Mouse (Mus musculus) thymus, postnatal 0 days (tissue): ENCODE data around the gene Ephx1. TPM values are rescaled to one million over a fixed set of nuclear protein-coding genes. Genes with fewer than 3 reads are reported as not detected.
"Not testable (repeated sequence)": the region's sequence is repeated elsewhere in the genome, so short reads cannot be mapped to it uniquely, and the experiment has no call there.

Experiments used
- DNase-seq: peaks from one replicate; pipeline ENCODE4 v3.0.0-alpha.2; 2015; ENCODE audit warnings: low spot score
- polyA plus RNA-seq: library from polyadenylated mRNA; unstranded; fragments of >200 nt; fragmentation: Nextera tagmentation; extraction: Ambion mirVana; gene quantifications from 2 replicates; pipeline ENCODE4 v1.2.1, GENCODE M21; 2015

Ephx1 gene
- polyA plus RNA-seq: 12.7 and 15.2 TPM in 2 replicates

DNA sequence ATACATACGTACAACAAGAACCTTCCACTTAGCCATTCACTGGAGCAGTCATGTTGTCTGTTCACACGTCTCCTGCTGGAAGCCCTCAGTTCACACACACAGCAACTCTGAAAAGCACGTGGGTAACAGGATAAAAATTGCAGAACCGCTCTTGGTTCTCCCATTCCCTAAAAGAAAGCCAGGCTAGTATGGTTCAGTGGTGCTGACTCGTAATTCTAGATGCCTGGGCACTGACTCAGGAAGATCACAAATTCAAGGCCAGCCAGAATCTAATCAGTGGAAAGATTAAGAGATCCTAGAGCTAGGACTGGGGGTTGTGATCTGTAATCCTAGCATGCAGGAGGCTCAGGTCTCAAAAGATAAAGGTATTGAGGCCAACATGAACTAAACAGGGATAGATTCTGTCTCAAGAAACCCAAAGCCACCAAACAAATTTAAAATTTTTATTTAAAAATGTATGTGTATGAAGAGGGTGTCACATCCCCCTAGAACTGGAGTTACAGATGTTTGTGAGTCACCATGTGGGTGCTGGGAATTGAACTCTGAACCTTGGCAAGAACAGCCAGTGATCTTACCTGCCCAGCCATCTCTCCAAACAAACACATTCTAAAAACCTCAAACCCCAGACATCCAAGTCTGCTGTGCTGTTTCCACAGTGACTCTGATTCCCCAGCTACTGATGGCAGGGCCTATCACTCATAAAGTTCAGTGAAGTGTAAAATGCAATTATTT is at the start of gene Ephx1:
Gene Ephx1, minus strand, starts transcription at position 149 of the 732 bp plus-strand sequence.
- DNase-seq: no peak

DNA sequence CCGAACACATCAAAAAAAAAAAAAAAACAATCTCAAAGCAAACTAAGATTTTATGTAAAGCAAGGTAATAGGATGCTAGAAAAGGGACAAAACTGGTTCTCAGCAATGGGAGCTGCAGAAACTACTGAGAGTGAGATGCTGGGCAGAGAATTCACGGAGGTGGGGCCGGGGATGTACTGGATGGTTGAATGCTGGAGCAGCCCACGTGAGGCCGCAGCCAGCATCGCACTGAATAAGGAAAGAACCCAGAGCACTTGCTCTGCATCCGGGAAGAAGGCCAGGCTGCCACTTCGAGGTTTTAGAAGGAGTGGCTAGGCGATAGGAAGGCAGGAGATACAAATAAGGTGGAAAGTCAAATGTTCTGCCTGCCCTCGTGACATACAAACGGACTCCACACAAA is 49.0 kb upstream of the Ephx1 start:
- DNase-seq: no peak

DNA sequence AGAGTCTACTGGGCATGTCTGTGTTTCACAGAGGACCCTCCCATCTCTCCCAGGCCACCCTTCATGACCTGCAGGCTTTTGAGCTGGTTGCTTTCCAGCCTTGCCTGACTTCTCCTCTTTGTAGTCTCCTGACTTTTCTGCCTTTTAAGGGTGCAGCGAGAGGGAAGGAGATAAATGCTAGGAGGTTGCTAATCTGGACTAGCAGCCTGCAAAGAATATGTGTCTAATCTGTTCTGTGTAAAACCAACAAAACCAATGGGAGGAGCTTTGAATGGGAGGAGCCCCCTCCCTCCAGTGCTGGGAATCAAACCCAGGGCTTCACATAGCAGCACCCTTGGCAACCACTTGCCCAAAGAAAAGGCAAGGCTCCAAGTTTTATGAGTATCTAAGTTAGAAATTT is 47.6 kb upstream of the Ephx1 start:
- DNase-seq: no peak

DNA sequence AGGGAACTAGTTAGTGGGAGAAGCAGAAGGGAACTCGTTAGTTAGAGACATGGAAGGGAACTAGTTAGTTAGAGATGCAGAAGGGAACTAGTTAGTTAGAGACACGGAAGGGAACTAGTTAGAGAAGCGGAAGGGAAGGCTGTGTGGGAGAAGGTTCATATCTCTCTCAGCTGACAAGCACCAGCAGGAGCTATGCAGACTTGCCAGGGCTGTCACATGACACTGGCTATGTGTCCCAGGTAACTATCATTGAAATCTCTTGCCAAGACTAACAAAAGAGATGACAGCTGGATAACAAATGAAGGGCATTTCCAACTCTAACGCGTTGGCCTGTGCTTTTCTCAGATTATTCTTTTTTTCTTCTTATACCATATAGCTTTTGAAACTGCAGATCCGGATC is 43.9 kb upstream of the Ephx1 start:
- no peak for DNase-seq

DNA sequence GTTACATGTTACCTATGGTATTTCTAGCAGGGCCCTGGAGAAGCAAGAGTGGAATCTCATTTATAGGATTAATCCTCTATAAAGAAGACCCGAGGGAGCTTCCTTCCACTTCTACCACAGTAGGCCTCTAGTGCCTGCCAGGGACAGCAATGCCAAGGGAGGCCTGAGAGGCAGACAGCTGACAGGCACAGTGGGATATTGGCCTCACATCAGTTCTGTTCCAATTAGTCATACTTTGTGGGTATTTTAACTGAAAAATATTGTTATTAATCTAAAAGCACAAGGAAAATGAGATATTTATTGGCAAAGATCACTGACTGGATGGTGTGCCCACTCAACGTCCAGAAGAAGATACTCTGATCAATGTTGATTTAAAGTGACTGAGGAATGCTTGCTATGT is 43.3 kb upstream of the Ephx1 start:
- DNase-seq: no peak

DNA sequence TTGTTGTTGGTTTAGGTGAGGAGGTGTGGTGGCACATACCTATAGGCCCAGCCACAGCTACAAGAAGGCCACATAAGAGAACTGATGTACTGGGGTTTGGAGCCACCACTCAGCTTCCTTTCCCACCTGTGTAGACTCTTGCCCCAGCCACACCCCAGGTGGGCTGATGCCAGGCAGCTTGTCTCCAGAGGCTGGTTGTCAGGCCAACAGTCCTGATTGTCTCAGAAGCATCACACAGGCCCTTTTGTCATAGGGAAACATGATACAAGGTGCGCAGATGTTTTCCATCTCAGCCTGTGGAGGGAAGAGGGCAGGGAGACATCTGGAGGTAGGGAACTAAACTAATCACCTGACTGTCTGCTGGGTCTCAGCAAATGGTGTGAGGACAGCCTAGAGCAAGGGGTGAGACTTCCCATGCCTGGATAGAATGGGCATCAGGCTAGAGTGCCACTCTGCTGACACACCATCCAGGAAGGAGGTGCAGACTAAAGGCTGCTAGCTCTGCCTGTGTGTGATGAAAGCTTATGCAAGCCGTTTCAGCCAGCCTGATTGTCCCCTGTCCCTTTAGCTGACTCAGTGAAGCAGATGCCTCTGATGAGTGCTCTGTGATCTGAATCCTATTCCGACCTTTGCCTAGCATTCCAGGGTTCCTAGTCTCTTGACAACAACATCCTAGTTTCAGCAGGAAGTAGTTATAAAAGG is 41.2 kb upstream of the Ephx1 start:
- DNase-seq: no peak

DNA sequence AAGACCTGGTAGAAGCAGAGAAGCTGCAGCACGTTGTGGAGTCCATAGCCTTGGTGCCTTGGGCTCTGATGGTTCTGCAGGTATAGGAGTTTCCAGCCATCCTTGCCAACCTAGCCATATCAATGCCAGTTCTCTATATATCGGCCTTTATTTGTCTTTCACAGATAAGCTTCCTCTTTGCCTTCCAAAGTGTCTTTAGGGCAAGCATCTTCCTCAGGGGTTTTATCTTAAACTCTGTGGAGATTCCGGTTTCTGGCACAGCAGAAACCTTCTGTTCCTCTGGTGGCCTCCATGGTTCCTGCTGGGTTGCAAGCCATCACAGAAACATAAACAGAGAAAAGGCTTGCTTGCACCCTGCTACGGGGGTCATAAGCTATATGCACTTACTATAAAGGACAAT is 32.2 kb upstream of the Ephx1 start:
- DNase-seq: no peak

DNA sequence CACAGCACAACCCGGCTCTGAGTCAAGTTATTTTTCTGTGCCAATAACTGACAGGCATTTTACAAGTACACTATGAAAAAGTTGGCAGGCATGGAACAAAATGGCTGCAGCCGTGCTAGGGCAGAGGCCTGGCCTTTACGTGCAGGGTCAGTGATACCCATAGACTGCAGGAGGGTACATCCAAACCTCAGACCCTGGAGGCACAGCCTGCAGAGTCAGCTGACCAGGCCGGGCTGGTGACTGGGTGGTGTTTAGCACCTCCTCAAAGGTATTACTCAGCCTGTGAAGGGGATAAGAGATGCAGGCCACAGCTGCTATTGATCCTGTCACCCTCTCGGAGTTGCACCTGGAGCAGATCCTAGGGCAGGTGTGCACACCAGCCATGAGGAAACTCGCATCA is 30.2 kb upstream of the Ephx1 start, which contains the start of gene 9130409I23Rik:
Gene 9130409I23Rik, plus strand, starts transcription at position 301 of the 400 bp plus-strand sequence.
- DNase-seq: no peak

DNA sequence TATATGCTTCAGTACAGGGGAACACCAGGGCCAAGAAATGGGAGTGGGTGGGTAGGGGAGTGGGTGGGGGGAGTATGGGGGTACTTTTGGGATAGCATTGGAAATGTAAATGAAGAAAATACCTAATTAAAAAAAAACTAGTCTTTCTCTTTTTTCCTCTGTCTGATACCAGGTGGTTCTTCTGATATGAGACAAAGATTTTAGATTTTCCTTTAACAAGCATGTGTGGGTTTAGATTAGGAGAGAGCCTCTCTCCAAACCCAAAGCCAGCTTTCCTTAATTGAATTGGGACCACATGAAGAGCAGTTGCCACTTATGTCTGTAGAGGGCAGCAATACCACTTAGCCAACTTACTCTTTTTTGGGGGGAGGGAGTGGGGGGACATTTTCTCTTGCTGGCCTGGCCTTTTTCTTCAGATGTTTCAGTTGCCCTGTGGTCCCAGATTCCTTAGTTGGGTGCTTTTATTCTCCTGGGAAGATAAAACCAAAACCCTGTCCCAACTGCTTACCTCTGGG is 28.7 kb upstream of the Ephx1 start:
- peak; percentile 24 for DNase-seq

DNA sequence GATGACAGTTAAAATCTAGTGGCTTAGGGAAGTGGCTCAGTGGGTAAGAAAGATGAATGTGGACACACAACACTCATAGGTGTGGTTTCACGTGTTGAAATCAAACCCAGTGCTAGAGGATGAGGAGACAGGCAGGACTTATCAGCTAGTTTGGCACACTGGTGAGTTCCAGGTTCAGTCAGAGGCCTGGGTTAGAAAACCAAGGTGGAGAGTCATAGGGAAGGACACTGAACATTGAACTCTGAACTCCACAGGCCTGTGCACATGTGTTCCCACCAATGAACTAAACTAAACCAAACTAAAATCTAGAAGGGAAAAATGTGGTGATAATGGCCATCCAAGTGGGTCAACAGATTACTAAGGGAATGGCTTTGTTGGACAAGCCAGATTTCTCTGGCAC is 26.8 kb upstream of the Ephx1 start:
- no peak for DNase-seq

DNA sequence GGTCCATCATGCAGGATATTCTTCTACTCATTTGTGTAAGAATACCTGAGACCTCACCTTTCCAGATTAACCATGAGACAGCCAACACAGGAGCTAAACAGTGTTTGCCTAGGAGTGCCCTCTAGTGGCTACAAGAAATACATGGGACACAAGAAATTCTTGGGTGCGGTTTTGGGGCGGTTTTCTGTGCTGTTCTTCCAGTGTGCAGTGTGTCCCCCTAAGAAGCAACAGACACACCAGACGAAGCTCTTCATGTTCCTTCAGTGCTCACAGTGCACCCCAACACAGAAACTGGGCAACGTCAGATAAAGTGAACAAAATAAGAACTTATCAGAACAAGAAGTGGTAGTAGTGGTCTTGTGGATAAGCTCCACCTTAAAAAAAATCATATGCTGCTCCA is 18.9 kb upstream of the Ephx1 start:
- peak; percentile 64 for DNase-seq

DNA sequence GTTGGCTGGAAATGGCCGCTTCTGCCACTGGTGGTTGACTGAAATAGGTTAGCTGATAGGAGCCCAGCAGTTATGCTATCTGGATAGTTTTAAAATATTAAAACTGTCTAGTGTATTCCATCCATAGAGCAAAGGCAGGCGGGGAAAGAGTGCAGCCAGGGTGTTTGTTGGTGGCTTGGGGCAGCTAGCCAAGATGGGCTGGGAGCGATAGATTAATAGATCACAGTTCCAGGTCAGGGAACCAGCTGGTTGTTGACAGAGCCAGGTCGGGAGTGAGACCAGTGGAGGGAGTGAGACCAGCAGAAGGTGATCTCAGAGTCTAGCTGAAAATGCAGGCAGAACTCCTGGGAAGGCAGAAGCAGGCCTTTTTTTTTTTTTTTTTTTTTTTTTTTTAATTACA is 16.9 kb upstream of the Ephx1 start:
- DNase-seq: no peak

DNA sequence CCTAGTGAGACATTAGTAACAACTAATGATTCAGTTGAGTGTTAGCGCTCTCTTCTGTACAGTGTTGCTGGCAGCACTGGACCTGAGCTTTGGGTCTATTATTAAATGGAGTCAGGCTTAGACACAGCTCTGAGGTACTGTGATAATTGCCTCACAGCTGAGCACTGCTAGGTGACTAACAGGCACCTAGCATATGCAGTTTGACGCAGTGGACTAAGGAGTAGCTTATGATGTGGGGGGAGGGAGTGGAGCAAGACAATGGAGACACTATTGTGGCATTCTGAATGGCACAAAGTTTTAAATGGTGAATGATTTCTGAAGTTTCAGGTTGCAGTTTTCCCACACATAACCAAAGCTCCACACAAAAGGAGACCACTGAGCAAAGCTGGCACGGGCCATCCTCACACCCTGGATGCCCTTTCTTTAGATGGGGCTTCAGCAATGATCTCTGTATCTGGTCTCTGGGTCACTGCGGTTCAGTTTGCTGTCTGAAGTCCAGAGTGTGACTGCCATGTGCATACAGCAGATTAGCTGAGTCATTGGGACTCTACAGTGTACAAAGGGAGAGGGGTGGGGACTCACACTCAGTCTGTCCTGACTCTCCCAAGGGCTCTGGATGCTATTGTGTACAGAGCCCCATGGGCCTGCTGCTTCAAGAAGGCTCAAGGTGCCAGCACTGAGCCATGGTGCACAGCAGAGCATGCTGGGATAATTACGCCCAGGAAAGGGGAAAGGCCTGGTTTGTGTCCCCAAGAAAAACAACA is 14.5 kb upstream of the Ephx1 start:
- not testable (repeated sequence) for DNase-seq

DNA sequence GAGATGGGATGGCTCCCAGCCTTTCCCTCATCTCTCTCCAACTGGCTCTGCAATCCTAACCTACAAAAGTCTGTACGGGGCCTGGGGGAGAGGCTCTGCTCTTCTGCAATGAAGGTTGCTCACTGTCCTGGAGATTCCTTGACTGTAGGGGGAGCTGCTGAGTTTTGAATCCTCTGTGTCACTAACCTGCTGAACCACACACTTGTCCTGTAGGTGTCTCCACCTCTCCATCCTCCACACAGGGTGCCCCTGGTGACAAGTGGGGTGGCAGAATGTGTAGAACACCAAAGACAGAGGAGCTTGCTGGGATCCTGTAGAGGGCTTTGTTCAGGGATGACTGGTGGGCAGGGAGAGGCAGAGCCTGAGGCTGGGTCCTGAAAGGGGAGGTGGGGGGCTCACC is 1.6 kb upstream of the Ephx1 start:
- DNase-seq: peak; percentile 91

DNA sequence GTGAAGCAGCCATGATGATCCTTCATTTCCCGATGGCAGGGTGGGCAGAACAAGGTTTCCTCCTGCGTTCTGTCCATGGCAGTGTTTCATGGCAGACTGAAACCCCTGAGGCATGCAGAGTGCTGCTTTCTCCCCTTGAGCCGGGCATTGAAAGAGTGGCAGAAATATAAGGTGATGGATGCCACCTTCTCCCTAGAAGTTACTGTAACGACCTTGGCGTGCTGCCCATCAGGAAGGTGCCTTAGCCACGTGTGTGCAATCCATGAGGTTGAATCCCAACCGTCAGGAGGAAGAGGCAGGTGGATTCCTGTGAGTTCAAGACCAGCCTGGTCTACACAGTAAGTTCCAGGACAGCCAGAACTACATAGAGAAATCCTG is 773 bp upstream of the Ephx1 start:
- no peak for DNase-seq

DNA sequence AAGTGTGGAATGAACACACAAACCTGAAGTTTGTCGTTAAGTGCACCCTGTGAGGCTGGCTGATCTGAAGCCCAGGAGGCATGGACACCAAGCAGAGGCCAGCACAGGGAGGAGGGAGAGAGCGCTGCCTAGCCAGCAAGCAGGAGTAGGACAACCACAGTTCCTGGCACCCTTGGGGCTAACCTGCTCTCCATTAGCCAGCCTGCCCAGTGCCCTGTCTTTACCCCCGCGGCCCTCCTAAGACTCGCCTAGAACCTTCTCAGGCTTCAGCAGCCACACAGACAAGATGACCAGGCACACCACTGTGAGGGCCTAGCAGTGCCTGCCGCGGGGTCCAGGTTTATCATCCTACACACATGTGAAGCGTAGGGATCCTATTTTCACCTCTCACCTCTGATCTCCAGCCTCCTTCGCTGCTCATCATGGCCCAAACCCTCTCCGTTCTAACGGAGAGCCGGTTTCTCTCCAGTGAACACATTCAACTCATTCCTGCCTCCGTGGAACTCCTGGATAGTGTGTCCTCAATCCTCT is 2.7 kb downstream of the Ephx1 start:
- no peak for DNase-seq

DNA sequence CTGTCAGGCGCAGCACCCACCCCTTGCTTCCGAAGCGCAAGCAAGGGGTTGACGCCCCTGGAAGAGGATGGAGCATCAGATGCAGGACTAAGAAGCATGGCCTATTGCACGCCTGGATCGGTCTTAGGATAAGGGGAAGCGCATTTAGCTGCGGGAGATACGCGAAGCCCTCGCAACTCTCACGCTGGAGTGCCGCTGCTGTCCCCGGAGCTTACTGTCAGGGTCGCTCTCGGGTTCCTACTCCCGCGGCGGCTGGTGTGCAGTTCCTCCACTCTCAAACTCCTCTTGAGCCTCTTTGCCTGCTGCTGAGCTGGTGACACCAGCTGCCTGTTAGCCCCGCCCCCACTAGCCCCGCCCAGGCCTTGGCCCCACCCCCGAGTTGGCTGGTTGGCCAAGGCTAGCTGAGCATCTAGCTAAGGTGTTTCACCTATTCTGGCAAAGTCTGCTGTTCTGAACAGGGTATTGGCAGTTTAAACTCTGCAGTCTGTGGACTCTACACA is 3.4 kb downstream of the Ephx1 start:
- peak; percentile 87 for DNase-seq

DNA sequence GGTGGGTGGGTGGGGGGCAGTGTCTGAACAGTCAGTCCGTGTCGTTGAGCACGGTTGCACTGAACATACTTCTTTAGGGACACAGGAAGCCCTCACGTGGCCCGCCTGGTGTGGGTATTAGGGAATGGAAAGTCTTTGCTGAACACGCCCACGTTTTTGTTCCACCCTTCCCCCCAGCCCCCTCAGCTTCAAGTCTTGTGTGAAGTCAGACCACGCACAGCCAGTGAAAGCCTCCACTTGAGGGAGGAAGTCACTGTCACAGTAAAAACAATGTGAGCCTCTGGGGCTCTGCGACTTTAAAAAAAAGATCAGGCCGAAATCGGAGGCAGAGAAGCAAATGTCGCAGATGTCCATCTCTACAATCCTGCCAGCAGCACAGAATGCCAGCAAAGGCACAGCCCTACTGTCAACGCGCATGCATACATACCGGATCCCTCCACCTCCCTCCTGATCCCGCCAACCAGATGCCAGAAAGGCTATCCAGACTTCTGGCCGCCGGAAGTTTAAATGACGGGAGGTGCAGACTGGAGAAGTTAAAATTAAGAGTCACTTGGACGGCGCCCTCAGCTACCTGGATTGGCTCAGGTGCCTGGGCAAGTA is 4.1 kb downstream of the Ephx1 start:
- peak; percentile 68 for DNase-seq

DNA sequence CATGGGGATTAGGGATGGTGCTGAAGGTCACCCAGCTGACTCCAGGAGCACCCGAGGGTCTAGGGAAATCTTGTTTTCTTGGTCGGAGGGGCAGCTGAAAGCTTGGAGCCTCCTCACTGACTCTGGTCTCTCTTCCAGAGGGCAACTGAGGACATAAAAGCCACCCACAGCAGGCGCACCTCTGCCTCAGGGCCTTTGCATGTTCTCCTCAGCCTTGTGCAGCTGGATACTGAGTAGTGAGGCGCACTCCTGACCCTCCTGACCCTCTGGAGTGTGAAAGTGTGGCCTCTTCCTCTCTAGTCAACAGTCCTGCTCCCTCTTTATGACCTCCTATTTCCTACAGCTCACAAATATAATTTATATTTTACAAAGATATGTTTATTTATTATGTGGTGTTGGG is 4.7 kb downstream of the Ephx1 start:
- no peak for DNase-seq

DNA sequence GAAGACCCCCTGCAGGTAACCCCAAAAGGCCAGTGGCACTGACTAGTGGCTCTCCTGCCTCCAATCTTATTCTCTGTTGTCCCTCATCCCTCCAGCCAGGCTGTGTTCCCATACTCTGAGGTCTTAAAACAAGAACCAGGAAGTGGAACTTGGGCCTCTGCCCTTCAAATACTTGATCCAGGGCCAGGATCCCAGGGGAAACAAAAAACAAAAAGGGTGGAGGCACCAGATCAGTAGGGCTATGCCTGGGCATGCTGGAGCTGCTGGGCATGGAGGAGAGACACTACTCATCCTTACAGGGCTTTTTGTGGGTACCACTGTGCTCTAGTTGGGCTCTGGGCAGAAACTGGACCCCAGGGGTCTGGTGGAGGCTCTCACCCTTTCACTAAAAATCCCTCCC is 5.1 kb downstream of the Ephx1 start:
- no peak for DNase-seq
